Mouse (Mus musculus): ENCODE measurements around the gene Dop1b. TPM values are rescaled to one million over a fixed set of nuclear protein-coding genes. Genes with fewer than 3 reads are reported as not detected.
"Not testable (repeated sequence)": the region's sequence is repeated elsewhere in the genome, so short reads cannot be mapped to it uniquely, and the experiment has no call there.

The Dop1b gene
- polyA plus RNA-seq, 1 experiment from 2014 or later, result 41.0 TPM

DNA sequence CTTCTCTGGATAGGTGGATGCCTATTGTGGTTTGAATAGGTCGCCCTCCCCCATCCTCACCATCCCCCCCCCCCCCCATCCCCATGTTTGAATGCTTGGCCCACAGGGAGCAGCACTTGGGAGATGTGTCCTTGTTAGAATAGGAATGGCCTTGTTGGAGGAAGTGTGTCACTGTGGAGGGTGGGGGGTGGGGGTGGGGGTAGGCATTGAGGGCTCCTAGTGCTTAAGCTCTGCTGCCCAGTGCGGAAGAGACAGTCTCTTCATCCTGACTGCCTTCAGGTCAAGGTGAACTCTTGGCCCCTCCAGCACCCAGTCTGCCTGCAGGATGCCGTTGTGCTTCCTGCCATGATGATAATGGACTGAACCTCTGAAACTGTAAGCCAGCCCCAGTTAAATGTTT lies 110.0 kb downstream of the Dop1b start:
- no peak overlapping the region for H3K4me2 ChIP-seq (ENCODE audit: low read length)
- no peak for ATAC-seq
- no peaks in the 10 kb centered on the region for H3K36me3 ChIP-seq (ENCODE audit: control insufficient read depth, insufficient read depth, low read length)
- no peaks in the 10 kb centered on the region; the same call in 1 of the 2 replicates for H3K9me3 ChIP-seq (replicated peaks; ENCODE audit: control insufficient read depth, low read length, poor library complexity, severe bottlenecking)
- H3K4me3 ChIP-seq (ENCODE audit: low read depth, low read length), result no peak overlapping the region
- H3K27ac ChIP-seq (ENCODE audit: low read length), result no peak overlapping the region
- H3K27me3 ChIP-seq (ENCODE audit: control insufficient read depth, insufficient read depth, low read depth, low read length), result no peaks in the 10 kb centered on the region
- H3K4me1 ChIP-seq (ENCODE audit: control insufficient read depth, insufficient read depth, low read length), result no peaks in the 10 kb centered on the region
- no peak overlapping the region for H3K9ac ChIP-seq (ENCODE audit: low read depth, low read length)
- WGBS, result 88% methylated on average over 3 of the region's 3 CpGs

DNA sequence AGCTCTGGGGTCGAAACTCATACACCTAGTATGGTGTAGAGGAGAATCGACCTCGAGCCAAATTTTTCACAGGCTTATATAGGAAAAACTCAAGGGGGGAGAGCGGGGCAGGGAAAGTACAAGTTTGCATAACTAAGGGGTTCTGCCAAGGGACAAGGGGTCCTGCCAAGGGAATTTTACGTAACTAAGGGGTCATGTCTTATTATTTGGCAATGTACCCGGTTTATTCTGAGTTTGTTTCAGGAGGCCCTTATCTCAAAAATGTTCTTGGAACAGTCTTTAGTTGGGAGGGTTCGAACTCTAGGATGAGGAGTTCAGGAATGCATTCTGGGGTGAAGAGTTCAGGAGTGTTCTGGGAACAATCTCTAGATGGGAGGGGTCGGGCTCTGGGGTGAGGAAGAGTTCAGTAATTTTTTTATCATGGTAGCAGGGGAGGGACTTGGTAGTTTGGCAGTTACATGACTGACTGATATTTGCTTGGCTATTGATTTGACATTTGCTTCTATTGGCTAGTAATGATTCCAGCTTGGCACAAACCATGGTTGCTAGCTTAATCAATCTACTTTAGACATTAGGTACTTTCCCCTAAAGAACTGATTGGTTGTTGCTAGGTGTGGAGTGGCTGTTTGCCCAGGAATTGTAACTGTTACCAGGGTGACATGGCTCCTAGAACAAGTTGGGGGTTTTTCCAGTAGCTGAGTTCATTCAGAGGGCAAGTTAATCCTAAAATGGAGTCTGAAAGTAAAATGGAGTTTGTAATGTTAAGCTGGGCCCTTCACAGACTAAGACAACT lies 110.9 kb downstream of the Dop1b start:
- not testable (repeated sequence) for H3K27me3 ChIP-seq (ENCODE audit: control insufficient read depth, insufficient read depth, low read depth, low read length); H3K9me3 ChIP-seq (replicated peaks; ENCODE audit: control insufficient read depth, low read length, poor library complexity, severe bottlenecking); ATAC-seq; H3K9ac ChIP-seq (ENCODE audit: low read depth, low read length); H3K4me2 ChIP-seq (ENCODE audit: low read length); H3K4me1 ChIP-seq (ENCODE audit: control insufficient read depth, insufficient read depth, low read length); H3K36me3 ChIP-seq (ENCODE audit: control insufficient read depth, insufficient read depth, low read length); H3K4me3 ChIP-seq (ENCODE audit: low read depth, low read length); H3K27ac ChIP-seq (ENCODE audit: low read length)
- WGBS, result 96% methylated on average over 5 of the region's 8 CpGs

DNA sequence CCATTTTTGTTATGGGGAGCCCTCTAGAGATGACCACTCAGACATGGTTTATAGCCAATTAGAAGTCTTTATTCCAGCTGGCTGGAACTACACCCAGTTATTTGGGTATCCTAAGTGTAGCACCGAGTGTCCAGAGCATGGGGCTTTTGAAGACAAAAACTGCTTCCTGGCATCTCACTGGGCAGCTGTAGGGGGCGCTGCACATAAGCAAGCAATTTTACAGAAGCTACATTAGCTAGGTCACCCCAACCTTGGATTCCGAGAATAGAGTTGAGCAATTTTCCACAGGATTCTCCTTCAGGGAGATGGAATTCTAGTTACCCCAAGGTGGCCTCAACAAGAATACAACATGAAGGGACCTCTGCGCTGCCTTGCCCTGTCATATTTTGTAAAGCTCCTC lies 113.1 kb downstream of the Dop1b start:
- H3K4me2 ChIP-seq (ENCODE audit: low read length), result no peak overlapping the region
- no peaks in the 10 kb centered on the region for H3K27me3 ChIP-seq (ENCODE audit: control insufficient read depth, insufficient read depth, low read depth, low read length)
- H3K9me3 ChIP-seq (replicated peaks; ENCODE audit: control insufficient read depth, low read length, poor library complexity, severe bottlenecking), result peaks cover 2% of the 10 kb centered on the region; the same call in 1 of the 2 replicates
- no peaks in the 10 kb centered on the region for H3K36me3 ChIP-seq (ENCODE audit: control insufficient read depth, insufficient read depth, low read length)
- H3K27ac ChIP-seq (ENCODE audit: low read length), result no peak overlapping the region
- no peak overlapping the region for H3K4me3 ChIP-seq (ENCODE audit: low read depth, low read length)
- no peak for ATAC-seq
- H3K4me1 ChIP-seq (ENCODE audit: control insufficient read depth, insufficient read depth, low read length), result no peaks in the 10 kb centered on the region
- WGBS, result 86% methylated on average over 4 of the region's 4 CpGs
- no peak overlapping the region for H3K9ac ChIP-seq (ENCODE audit: low read depth, low read length)

DNA sequence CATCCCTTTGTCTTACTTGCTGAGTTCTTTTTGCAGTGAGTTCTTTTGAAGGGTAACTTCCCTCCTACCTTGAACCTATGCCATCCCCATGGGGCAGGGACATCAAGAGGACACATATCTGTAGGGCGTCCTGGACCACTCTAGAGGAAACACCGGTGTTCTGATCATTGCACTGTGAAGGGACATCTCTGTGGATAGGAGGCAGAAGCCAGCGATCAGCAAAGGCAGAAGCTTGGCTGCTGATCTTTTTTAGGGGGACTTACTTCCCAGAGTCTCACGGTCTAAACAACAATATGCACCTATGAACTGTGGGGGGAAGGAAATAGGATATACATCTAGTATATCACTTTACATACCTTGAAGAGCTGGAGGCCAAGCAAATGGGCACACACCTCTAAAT lies 113.8 kb downstream of the Dop1b start:
- Histone ChIP-seq H3K36me3 (ENCODE audit: control insufficient read depth, insufficient read depth, low read length) (no peaks in the 10 kb centered on the region), H3K27ac (ENCODE audit: low read length) (no peak overlapping the region), H3K4me2 (ENCODE audit: low read length) (no peak overlapping the region), H3K9ac (ENCODE audit: low read depth, low read length) (no peak overlapping the region), H3K4me1 (ENCODE audit: control insufficient read depth, insufficient read depth, low read length) (no peaks in the 10 kb centered on the region), H3K4me3 (ENCODE audit: low read depth, low read length) (no peak overlapping the region), H3K27me3 (ENCODE audit: control insufficient read depth, insufficient read depth, low read depth, low read length) (no peaks in the 10 kb centered on the region), H3K9me3 (replicated peaks; ENCODE audit: control insufficient read depth, low read length, poor library complexity, severe bottlenecking) (peaks cover 2% of the 10 kb centered on the region; the same call in 1 of the 2 replicates)
- WGBS, result 90% methylated on average over 4 of the region's 4 CpGs
- ATAC-seq, result no peak

- Histone ChIP-seq H3K9ac (ENCODE audit: low read depth, low read length) (no peak overlapping the region), H3K4me1 (ENCODE audit: control insufficient read depth, insufficient read depth, low read length) (no peaks in the 10 kb centered on the region), H3K27me3 (ENCODE audit: control insufficient read depth, insufficient read depth, low read depth, low read length) (no peaks in the 10 kb centered on the region), H3K27ac (ENCODE audit: low read length) (no peak overlapping the region), H3K4me2 (ENCODE audit: low read length) (no peak overlapping the region), H3K36me3 (ENCODE audit: control insufficient read depth, insufficient read depth, low read length) (no peaks in the 10 kb centered on the region), H3K4me3 (ENCODE audit: low read depth, low read length) (no peak overlapping the region), H3K9me3 (replicated peaks; ENCODE audit: control insufficient read depth, low read length, poor library complexity, severe bottlenecking) (peaks cover 2% of the 10 kb centered on the region; the same call in 1 of the 2 replicates)
- ATAC-seq, result no peak
- WGBS, result 67% methylated on average over 11 of the region's 11 CpGs
These were observed 114.3 kb downstream of the Dop1b start for GRCm38 (mm10) chr16:93826054-93826453.

- not testable (repeated sequence) for H3K27me3 ChIP-seq (ENCODE audit: control insufficient read depth, insufficient read depth, low read depth, low read length); H3K36me3 ChIP-seq (ENCODE audit: control insufficient read depth, insufficient read depth, low read length); H3K27ac ChIP-seq (ENCODE audit: low read length); H3K4me3 ChIP-seq (ENCODE audit: low read depth, low read length); H3K9me3 ChIP-seq (replicated peaks; ENCODE audit: control insufficient read depth, low read length, poor library complexity, severe bottlenecking); H3K4me2 ChIP-seq (ENCODE audit: low read length); H3K9ac ChIP-seq (ENCODE audit: low read depth, low read length); ATAC-seq; H3K4me1 ChIP-seq (ENCODE audit: control insufficient read depth, insufficient read depth, low read length)
- WGBS, result 43% methylated on average over 4 of the region's 5 CpGs
These were observed 114.8 kb downstream of the Dop1b start for GRCm38 (mm10) chr16:93826478-93826877.

DNA sequence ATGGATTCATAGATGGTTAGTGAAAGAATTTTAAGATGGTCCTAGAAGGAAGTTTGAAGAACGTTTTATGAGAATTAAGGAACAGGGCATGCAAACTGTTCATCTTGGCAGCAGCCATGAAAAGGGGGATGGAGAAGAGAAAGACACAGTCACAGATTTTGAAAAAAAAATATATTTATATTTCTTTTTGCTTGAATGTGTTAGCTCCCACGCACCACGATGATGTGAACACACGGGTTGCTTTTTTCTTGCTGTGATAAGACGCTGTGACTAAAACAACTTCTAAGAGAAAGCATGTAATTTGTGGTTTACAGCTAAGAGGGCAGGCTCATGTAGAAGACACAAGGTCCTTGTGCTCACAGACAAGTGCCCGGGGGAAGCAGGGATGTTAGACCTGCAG lies 115.2 kb downstream of the Dop1b start:
- H3K9me3 ChIP-seq (replicated peaks; ENCODE audit: control insufficient read depth, low read length, poor library complexity, severe bottlenecking), result peaks cover 2% of the 10 kb centered on the region; the same call in 1 of the 2 replicates
- H3K4me1 ChIP-seq (ENCODE audit: control insufficient read depth, insufficient read depth, low read length), result 0 out of 2 replicates have a peak, but pooled peaks cover 2% of the 10 kb centered on the region
- no peaks in the 10 kb centered on the region for H3K36me3 ChIP-seq (ENCODE audit: control insufficient read depth, insufficient read depth, low read length)
- no peaks in the 10 kb centered on the region for H3K27me3 ChIP-seq (ENCODE audit: control insufficient read depth, insufficient read depth, low read depth, low read length)
- H3K27ac ChIP-seq (ENCODE audit: low read length), result no peak overlapping the region
- no peak overlapping the region for H3K4me2 ChIP-seq (ENCODE audit: low read length)
- no peak for ATAC-seq
- no peak overlapping the region for H3K9ac ChIP-seq (ENCODE audit: low read depth, low read length)
- 90% methylated on average over 6 of the region's 6 CpGs for WGBS
- no peak overlapping the region for H3K4me3 ChIP-seq (ENCODE audit: low read depth, low read length)

DNA sequence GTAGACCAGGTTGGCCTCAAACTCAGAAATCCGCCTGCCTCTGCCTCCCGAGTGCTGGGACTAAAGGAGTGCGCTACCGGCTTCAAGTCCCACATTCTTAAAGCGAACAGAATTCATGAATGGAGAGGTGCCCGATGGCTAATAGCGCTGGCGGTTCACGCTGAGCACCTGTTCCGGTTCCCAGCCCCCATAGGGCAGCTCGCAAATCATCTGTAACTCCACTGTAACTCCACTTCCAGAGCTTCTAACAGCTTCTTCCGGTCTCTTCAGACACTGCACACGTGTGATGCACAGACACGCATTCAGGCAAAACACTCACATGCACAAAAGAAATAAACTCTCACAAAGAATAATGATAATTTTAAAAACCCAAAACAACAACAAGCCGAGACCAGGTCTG lies 117.8 kb downstream of the Dop1b start:
- Histone ChIP-seq H3K27ac (ENCODE audit: low read length) (no peak overlapping the region), H3K4me1 (ENCODE audit: control insufficient read depth, insufficient read depth, low read length) (peaks cover 12% of the 10 kb centered on the region), H3K9ac (ENCODE audit: low read depth, low read length) (no peak overlapping the region), H3K4me2 (ENCODE audit: low read length) (no peak overlapping the region), H3K9me3 (replicated peaks; ENCODE audit: control insufficient read depth, low read length, poor library complexity, severe bottlenecking) (peaks cover 2% of the 10 kb centered on the region; the same call in 1 of the 2 replicates), H3K4me3 (ENCODE audit: low read depth, low read length) (no peak overlapping the region), H3K27me3 (ENCODE audit: control insufficient read depth, insufficient read depth, low read depth, low read length) (no peaks in the 10 kb centered on the region), H3K36me3 (ENCODE audit: control insufficient read depth, insufficient read depth, low read length) (no peaks in the 10 kb centered on the region)
- no peak for ATAC-seq
- WGBS, result 95% methylated on average over 15 of the region's 15 CpGs

DNA sequence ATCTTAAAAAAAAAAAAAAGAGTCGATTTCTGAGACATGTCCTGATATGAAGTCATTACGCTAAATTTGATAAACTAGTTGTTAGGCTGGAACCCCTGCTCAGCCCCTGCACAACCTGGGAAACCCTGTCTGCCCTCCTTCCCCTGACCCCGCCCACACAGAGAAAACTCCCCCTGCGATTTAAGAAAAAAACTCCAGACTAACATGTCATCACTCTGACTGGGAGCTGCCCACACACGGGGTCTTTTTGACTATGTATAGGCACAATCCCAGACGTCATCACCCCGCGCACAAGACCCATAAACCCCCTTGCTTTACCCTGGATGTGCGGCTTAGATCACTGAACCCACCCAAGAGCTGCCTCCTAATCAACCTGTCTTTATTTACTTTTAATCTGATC lies 118.4 kb downstream of the Dop1b start:
- Histone ChIP-seq H3K9me3 (replicated peaks; ENCODE audit: control insufficient read depth, low read length, poor library complexity, severe bottlenecking) (0 out of 2 replicates have a peak, but pooled peaks cover 2% of the 10 kb centered on the region), H3K36me3 (ENCODE audit: control insufficient read depth, insufficient read depth, low read length) (no peaks in the 10 kb centered on the region), H3K27me3 (ENCODE audit: control insufficient read depth, insufficient read depth, low read depth, low read length) (no peaks in the 10 kb centered on the region), H3K4me1 (ENCODE audit: control insufficient read depth, insufficient read depth, low read length) (peaks cover 12% of the 10 kb centered on the region), H3K9ac (ENCODE audit: low read depth, low read length) (no peak overlapping the region), H3K4me2 (ENCODE audit: low read length) (no peak overlapping the region), H3K27ac (ENCODE audit: low read length) (no peak overlapping the region), H3K4me3 (ENCODE audit: low read depth, low read length) (no peak overlapping the region)
- no peak for ATAC-seq
- 88% methylated on average over 9 of the region's 9 CpGs for WGBS
